Mouse (Mus musculus) urinary bladder, adult 18-20 months (tissue): ENCODE data around the gene Cnih1.
"Not testable (repeated sequence)": the region's sequence is repeated elsewhere in the genome, so short reads cannot be mapped to it uniquely, and the experiment has no call there.

Experiments
- DNase-seq, 2 experiments: peaks; one replicate each; pipeline ENCODE4 v3.0.0; 2022; ENCODE audit warnings: low spot score in 2 of 2, mixed read lengths in 2 of 2

The Cnih1 gene

DNA sequence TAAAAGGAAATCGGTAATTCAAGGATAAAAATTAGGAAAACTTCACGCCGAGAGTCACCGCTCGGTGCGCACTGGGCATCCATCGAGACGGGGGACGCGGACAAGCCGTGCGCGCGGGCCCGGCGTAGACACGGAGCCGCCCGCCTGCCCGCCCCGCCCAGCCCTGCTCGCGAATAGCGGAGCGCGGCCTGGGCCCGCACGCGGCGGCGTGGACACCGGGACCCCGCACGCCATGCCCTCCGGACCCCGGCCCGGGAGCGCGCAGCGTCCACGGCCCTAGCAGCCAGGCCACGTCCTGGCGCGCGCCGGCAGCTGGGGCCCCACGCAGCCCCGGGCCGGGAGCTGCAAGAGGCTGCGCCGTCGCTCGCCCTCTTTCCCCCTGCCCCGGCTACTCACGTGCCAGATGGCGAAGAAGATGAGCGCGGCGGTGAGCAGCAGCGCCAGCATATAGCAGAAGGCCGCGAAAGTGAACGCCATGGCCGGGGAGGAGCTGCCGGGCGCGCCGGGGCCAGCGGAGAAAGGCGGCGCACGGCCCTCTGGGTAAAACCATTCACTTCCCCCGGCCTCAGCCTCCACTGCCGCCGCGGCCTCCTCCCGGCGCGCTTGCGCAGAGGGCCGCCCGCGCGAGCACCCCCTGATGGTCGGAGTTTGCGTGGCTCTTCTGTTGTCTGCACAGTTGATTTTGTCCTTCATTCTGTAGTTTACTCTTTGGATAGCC is at the start of gene Cnih1:
TSS of gene Cnih1 (minus strand) at position 625 of the 718 bp plus-strand sequence.
- DNase-seq, result peak; percentile 84 to 91

DNA sequence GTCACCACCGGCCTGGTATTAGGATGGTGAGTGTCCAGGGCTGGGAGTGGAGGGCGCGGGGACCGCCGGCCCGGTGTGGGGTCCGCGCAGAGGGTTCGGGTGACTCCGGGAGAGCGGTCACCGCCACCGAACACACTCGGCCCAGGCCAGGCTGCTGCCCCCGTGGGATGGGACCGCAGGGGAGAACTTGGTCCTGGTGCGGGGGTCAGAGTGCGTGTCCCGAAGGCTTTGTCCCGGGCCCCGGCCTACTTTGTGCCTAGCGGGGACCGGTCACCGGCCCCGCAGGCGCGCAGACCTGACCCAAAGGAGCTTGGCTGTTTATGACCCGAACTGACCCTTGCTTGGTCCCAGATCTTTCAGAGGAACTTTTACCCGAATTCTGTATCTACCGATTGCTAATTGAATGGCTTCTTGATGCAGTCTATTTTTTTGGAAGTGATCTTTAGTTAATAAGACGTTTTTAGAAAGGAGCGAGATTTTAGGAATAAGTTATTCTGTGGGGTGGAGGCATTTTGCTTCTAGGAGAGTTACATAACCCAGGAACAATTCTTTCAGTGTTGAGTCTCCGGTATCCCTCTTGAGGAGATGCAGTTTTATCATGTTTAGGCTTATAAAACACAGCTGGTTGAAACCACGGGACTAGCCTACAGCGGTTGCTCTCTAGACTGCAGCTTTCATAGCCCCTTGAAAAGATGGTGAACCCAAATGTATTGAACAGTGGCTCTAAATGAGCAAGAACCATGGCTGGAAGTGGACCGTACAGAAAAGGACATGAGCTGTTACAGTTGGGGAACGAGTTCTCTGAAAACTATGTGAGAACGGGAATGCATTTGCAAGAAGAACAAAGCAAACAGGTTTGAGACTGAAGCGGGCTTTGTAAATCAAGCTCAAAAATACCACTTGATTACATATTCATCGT is 44.4 kb upstream of the Cnih1 start:
- peak in 1 of 2 experiments; percentile 9 for DNase-seq

DNA sequence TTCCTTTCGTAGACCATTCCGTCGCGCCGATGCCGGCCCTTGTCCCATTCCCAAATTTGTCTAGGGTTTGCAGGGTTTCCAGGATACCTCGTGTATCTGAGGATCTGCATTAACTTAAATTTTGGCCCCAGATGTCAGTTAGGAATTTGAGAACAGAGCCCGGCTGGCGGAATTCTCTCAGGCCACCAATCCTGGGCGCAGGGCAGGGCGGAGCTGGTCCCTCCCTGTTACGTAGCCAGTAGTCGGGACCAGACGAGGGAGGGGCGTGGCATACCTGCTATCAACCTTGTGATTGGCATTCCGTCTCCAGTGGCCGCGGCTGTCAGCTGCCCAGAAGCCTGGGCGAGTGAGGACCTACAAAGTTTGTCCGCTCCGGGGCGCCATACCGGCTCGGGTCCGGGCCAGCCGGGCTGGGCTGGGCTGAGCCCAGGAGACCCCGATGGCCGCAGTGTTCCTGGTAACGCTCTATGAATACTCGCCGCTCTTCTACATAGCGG is 43.7 kb upstream of the Cnih1 start, which contains the start of gene Cgrrf1:
TSS of gene Cgrrf1 (plus strand) at position 289 of the 497 bp plus-strand sequence.
- DNase-seq, result peak; percentile 88 to 92

DNA sequence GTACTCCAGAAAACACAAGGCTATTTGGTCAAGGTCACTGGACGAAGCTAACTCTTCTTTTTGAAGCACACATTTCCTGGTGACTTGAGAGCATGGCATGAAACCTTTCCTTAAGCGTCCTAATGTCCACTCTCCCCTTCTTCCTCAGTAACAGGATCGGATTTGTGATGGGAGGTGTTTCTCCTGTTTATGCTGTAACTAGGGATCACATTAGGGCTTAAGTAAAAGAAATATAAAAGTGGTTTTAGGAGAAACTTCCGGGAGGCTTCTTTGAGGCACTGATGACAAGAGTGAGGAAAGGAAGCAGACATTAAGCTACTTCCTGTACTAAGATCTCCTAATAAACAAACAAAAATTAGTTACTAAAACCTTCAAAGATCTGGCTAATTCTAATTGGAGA is 43.1 kb upstream of the Cnih1 start:
- DNase-seq, result no peak

DNA sequence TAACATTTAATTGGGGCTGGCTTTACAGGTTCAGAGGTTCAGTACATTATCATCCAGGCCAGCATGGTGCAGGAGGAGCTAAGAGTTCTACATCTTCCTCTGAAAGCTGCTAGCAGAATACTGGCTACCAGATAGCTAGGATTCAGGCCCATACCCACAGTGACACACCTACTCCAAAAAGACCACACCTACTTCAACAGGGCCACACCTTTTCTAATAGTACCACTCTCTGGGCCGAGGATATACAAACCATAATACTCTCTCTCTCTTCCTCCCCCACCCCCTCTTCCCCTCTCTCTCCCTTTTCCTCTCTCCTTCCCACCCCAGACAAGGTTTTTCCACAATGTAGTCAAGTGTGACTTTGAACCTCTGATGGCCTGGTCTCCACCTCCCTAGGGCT is 39.2 kb upstream of the Cnih1 start:
- no peak for DNase-seq

DNA sequence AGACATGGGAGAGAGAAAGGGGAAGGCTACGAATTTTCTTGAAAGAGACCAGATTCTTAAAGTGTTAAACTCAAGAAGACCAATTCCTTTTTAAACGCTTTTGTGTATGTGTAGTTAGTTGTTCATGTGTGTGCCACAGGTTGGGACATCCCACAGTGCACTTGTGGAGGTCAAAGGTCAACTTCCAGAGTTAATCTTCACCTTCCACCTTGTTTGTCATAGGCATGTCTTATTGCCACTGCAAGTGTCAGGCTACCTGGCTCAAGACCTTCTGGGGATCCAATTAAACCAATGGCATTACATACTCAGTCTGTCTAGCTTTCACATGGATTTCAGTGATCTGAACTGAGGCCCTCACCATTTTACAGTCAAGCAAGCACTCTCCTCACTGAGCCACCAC is 35.8 kb upstream of the Cnih1 start:
- DNase-seq, result no peak

DNA sequence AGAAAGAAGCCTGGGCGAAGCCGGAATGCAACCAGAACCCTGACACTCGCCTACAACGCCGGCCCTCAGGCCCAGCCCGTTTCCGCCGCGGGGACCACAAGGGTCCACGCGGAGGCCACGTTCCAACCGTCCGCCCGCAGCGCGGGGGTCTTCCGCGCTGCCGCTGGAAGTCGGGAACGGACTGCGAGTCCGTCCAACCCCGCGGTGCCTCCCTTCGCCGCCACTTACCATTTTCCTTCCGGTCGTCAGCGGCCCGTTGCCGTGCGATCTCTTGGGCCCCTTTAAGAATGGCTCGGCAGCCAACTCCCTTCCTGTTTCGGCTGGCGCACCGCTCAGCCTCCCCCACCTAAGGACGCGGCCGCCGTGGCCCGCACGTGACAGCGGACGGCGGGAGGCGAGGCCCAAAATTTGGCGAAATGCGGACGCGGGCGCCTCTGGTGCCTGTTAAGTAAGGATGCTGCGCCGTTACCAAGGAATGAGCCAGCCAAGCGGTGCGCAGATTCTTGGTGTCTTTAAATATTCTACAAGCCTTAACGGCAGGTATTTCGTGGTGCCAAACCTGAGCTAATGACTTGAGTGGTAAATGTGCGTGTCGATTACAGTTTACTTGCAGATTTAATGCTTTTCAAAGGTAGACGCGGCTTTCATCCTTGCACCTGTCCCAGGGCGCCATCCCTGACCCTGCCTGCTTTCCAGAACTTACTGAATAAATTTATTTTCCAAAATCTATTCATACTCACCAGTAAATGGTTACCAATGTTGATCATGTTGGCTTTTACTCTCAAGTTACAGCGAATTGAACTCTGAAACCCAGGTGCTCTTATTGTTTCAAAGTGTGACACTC is 33.9 kb upstream of the Cnih1 start, which contains the start of gene Gmfb:
TSS of gene Gmfb (minus strand) at position 370 of the 844 bp plus-strand sequence.
- peak; percentile 95 for DNase-seq

DNA sequence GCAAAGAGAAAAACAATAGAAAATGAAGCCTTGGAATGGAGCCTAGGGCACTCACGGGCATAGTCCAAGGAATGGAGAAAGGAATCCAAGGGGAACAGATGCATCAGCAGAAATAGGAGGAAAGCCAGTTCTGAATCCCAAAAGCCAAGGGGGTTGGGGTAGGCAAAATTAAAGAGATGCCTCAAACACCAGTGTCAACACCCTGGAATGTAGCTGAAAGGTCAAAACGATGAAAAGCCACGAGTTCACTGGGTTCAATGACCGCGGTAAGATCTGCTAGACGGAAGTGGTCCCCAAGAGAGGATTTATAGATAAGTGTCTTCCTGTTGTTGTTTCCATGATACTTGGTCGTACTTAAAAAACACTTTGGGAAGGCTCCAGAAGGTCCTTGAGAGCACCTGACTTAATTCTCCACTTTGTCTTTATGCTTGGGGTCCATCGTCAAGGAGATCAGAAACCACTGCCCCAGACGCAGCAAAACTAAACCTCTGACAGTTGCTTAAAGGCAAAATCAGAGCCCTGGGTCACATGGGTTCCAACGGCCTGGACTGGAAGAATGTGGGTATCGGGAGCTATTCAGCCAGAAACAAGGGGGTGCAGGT is 33.2 kb upstream of the Cnih1 start:
- no peak for DNase-seq

DNA sequence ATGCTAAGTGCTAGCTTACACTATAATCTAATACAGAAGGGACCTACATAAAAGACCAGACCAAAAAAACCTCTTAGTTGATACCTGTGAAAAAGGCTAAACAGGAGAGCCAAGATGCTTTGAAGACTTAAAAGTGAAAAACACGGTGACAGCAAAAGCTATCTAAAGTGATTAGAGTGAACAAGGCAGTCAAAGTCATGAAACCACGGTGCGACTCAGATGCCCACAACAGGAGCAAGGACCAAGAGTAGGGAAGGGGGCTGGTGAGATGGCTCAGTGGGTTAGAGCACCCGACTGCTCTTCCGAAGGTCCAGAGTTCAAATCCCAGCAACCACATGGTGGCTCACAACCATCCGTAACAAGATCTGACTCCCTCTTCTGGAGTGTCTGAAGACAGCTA is 31.8 kb upstream of the Cnih1 start:
- not testable (repeated sequence) for DNase-seq

DNA sequence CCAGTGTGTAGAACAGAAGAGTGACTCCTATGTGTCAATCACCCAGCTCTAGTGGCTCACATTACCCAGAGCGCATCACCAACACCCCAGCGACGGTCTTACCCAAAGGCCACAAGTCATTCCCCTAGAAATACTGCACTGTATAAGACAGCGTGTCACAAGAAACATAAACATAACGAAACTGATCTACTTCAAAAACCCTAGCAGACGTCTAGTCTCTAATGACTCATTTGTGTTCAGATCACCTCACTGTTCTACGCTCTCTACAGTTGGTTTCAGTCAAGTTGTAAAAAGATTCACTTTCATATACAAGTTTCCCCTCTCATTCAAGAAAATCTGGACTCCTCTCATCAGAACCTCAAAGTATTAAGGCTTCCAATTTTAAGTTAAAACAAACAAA is 30.5 kb upstream of the Cnih1 start:
- DNase-seq, result no peak

DNA sequence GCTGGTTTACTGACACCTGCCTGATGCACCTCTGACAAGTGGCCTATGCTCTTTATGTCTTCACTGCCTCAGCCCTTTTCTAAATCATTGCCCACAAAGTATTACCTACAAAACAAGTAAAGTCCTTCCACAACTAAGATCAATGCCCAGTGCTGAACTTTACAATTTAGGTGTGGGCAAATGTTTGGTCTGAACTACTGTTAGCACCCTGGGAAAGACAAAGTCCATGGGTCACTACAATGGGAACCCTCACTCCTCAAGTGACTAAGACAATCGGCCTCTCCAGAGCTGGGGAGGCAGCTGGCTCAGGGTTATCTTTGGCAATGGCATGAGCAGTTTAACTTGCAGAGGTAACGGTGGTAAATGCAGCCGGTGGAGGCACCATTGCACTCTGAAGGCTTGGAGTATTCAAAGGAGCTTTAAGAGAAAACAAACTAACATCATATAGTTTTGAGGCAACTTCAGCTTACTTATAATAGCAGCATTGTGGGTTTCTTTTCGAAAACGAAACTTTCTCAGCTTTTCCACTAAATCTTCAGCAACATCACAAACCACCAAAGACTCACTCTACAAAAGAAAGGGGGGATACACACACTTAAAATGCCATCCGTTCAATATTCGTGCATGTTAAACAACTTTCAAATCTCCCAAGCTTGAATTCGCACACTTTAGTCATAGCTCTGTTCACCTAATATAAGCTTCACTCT is 28.9 kb upstream of the Cnih1 start:
- no peak for DNase-seq

DNA sequence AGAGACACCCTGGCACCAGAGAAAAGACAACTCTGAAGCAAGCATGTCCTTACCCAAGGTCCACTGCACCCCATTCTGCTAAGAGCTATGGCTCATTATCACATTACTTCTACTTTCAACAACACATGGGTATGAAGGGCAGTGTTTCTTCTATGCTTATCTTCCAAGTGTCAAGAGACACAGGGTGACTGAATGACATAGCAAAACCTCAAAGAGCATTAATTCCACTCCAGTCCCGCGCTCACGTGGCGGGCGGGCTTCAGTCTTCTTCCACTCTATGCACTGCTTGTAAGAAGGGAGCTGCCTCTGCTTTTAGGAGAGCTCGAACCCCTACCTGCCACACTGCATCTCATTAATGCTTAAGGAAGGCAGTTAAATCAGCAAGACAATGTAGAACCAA is 27.4 kb upstream of the Cnih1 start:
- DNase-seq, result no peak

DNA sequence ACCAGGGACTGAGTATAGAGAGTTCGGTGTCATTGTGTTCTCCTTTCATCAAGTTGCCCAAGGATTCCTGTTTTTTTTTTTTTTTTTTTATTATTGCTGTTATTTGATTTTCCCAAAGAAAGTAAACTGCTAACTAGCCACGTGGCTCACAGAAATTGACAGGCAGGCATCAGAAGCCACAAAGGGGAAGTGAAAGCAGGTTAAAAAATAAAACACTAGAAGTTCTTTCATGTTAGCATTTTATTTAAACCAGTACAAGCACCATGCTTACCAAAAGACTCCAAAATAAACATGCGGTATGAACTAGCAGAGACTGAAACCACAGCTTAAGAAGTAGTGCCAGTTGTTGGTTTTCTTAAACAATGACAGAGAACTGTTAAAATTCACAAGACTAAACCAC is 19.7 kb upstream of the Cnih1 start:
- no peak for DNase-seq

DNA sequence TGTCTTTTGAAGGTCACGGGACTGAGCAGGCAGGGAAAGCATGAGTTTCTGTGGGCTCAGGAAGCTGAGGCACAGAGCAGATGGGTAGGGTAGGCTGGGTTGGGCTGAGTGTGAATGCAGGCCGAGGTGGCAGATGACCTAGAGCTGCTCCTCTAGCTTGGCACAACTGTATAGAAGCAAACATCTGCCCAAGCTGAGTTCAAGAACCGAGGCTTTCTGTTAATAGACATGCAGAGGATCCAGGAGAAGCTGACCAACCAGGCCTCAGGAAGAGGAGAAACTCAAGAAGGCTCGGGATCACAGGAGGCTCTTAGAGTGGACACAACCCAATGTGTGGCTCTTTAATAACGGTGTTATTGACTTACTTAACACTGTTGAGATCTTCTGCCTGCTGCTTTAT is 18.0 kb upstream of the Cnih1 start:
- no peak for DNase-seq

DNA sequence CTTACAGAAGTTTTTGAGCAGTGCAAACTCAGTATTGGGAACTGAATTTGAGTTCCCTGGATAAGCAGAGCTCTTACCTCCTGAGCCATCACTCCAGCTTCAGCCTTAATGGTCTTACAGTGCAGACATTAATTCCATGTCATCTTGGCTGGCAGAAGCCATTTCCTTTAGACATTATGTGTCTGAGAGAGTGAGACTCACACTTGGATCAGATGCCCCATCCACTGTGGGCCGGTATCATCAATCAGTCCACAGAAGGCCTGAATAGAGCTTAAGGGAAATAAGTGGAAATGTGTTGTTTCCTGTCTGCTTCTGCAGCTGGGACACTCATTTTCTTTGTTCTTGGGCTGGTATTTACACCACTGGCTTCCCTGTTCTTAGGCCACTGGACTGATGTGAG is 15.6 kb upstream of the Cnih1 start:
- no peak for DNase-seq

DNA sequence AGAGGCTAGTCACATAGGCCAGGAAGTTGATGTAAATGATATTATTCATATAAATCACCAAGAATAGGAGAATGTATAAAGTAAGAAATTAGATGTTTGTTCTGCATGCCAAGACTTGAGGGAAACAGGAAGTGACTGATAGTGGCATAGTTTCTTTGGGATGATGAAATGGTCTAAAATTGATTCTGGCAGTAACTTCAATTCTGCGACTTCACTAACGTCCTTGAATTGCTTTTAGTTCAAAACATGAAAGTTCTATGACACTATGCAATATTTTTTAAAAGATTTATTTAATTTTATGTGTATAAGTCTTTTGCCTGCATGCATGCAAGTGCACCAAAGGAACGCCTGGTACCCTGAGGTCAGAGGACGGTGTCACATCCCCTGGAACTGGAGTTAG is 15.0 kb upstream of the Cnih1 start:
- no peak for DNase-seq

DNA sequence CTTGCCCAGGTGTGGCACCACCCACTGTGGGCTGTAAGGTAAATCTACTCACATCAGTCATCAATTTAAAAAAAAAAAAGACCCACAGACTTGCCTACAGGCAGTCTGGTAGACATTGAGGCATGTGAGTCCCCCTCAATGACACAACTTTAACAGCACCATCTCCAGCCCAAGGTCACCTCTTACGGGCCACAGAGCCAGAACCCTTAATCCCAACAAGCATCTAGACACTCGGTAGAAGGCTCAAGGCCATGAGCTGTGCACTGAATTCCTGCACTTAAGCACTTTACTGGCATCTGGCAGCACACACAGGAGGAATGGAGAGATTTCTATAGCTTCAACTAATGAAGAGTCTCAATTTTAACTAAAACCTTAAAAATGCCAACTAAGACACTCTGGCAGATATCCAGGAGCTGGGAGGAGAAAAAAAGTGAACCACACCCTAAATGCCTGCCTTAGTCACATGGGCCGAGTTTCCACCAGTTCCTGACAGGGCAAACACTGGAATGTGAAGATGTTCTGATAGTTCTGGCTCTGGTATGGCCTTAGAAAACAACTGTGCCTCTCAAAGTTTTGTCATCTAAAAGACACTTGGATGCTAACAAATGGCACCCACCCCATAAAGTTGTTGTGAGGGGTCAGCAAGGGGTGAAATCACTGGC is 12.6 kb upstream of the Cnih1 start:
- DNase-seq, result no peak

DNA sequence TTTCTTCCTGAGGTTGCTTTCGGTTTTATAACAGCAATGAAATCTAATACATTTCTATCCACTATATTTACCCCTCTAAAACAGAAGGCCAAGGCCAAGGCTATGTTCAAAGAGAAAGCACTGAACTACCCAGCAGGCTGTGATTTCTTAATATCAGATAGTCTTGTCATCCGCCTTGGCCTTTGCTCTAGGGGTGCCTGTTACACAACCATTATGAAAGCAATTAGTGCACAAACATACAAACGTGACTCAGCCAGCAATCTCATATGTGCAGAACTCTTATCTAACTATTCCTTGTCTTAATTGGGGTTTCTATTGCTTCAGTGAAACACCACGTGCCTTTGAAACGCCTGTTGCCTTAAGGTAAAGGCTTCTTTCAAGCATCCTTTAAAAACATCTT is 5.9 kb upstream of the Cnih1 start:
- DNase-seq, result peak in 1 of 2 experiments; percentile 20

DNA sequence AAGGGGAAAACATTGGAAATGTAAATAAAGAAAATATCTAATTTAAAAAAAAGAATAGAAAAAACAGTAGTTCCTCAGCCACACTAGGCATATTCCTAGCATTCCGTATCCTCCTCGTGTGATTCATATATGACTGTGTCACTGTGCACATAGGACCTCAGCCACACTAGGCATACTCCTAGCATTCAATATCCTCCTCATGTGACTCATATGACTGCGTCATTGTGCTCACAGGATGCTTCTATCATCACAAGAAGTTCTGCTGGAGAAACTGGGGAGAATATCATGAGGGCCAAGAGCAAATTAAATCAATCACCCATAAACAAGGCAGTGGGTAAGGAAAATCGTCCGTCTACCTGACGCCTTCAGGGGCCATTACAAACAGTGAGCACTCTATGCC is 2.5 kb upstream of the Cnih1 start:
- DNase-seq, result no peak

DNA sequence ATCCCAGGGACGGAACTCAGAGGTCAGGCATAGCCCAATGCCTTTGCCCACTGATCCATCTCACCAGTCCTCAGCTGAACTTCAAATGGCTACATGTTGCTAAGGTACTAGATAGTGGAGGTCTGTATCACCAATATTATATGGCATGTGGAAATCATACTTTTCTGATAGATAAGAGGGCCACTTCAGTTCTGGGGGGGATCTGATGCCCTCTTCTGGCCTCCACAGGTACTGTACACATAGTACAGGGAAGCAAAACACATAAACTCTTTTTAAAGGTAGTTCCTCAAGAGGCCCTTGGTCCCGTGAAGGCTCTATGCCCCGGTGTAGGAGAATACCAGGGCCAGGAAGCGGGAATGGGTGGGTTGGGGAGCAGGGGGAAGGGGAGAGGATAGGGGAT is 2.1 kb upstream of the Cnih1 start:
- no peak for DNase-seq
